Mouse (Mus musculus) cortical plate, adult 2 months (tissue): Measurements from ENCODE around the gene Prkch. TPM values are rescaled to one million over a fixed set of nuclear protein-coding genes. Genes with fewer than 3 reads are reported as not detected.

Source experiments
- H3K27ac ChIP-seq: fragments of 200-500 bp; 2 replicates; pipeline ENCODE4 v1.5.1; 2012; ENCODE audit warnings: low read length, control low read depth, inconsistent platforms; ENCODE audit not compliant: insufficient read depth
- H3K4me1 ChIP-seq: fragments of 200-500 bp; 2 replicates; pipeline ENCODE4 v1.6.1; 2011; ENCODE audit warnings: low read length; ENCODE audit not compliant: control insufficient read depth, insufficient read depth
- H3K4me3 ChIP-seq: fragments of 200-500 bp; 2 replicates; pipeline ENCODE4 v1.5.1; 2011; ENCODE audit warnings: mild to moderate bottlenecking, low read length, control low read depth; ENCODE audit not compliant: insufficient read depth
- CTCF ChIP-seq: fragments of 200-500 bp; IDR thresholded peaks from 2 replicates; pipeline ENCODE4 v1.5.1; 2011; ENCODE audit warnings: mild to moderate bottlenecking, control low read depth, low read length; ENCODE audit not compliant: insufficient read depth; ENCODE audit errors: extremely low read depth
- POLR2A ChIP-seq: fragments of 200-500 bp; IDR thresholded peaks from 2 replicates; pipeline ENCODE4 v1.6.1; 2011; ENCODE audit warnings: mild to moderate bottlenecking, low read length, control low read depth; ENCODE audit not compliant: insufficient read depth; ENCODE audit errors: extremely low read depth
- polyA plus RNA-seq: library from polyadenylated mRNA; depleted of rRNA; stranded (reverse); fragments of >200 nt; gene quantifications from 2 replicates; pipeline ENCODE4 v1.2.3, GENCODE M21; 2012

Gene Prkch
- polyA plus RNA-seq, 1 experiment: 5.3 TPM

DNA sequence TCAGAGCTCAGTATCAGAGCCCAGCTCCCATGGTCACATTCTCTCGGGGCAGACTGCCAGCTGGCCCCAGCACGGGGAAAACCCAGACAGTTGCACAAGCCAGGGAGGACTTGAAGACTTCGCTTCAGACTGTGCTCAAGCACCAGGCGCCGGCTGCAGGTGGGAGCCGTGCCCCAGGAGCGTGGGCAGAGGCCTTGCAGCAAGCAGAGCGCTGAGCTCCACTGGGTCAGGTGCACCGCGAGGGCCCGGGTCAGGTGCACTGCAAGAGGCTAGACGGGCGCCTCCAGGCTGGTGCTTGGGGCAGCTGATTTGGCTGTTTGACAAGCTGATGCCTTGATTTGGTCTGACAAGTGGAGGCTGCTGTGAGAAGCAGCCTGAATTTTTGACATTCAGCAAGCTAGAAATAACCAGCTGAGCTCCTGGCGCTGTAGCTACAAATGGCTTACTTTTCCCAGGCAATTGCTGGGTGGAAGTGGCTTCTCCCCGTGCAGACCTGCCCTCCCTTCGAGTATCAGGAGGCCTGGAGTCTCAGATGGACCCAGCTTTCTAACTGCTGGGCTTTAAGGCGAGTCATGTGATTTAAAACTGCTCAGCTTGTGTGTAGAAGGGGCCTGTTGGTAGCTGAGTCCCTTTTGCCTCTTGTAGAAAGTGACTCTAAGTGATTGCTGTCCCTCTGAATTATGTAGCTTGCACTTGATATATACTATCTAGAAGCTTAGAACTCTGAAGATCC, 209.7 kb downstream of the Prkch start:
- H3K4me1 ChIP-seq: peaks cover 4% of the 10 kb centered on the region
- H3K27ac ChIP-seq: no peak overlapping the region
- TF ChIP-seq CTCF: no peak
- TF ChIP-seq POLR2A: no peak
- no peak overlapping the region for H3K4me3 ChIP-seq

- H3K4me3 ChIP-seq: no peak overlapping the region
- H3K4me1 ChIP-seq: no peaks in the 10 kb centered on the region
- H3K27ac ChIP-seq: no peak overlapping the region
- TF ChIP-seq CTCF: no peak
- no peak for TF ChIP-seq POLR2A
These were observed 215.1 kb downstream of the Prkch start for GRCm38 (mm10) chr12:73799671-73800070.

DNA sequence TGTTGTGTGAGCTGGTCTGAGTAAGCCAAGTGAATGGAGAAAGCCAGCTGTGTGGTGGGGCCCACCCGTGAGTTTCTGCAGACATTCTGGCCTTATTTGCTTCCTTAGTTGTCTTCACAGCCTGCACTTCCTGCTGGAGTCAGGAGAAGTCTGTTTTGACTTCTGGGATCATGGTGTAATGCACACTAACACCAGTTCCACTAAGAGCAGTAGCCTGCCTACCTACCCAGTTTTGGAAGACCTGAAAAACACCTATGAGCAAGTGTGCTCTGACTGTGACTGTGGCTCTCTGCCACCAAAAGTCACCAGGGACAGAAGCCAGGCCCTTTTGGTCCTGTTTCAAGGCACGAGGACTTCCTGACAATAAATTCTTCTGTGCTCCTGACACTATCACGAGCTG, 216.3 kb downstream of the Prkch start:
- TF ChIP-seq POLR2A: no peak
- no peak for TF ChIP-seq CTCF
- no peaks in the 10 kb centered on the region for H3K4me1 ChIP-seq
- no peak overlapping the region for H3K4me3 ChIP-seq
- no peak overlapping the region for H3K27ac ChIP-seq

GRCm38 (mm10) chr12:73801845-73802244, 217.2 kb downstream of the Prkch start:
- H3K4me3 ChIP-seq: no peak overlapping the region
- H3K27ac ChIP-seq: no peak overlapping the region
- H3K4me1 ChIP-seq: no peaks in the 10 kb centered on the region
- no peak for TF ChIP-seq CTCF
- no peak for TF ChIP-seq POLR2A

DNA sequence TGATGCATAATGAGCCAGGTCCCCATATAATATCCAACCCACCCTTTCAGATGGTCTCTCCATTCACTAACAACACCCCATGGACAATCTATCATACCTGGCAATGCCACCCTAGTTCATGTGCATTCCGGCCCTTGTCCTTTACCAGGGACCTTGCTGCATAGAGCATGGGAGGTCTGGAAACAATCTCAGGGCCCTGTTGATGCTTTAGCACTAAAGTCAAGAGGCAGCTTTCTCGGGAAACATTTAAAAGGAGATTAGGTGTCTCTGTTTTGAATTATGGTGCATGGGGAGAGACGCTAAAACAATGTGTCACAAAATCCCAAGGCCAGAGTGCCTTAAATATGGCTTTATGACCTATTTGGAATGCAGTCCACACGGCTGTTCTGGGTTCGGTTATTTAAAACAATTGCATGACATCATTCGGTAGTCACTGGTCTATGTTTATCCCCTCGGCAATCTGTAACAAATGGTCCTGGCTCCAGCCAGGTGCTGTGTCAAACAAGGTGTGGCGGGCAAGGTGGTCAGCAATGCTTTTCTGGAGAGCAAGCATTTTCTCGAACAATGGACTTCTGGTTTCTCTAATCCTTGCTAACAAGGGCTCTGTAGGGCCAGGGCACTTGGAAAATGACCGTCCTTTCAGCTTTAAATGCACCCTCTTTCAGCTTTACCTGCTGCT, 217.9 kb downstream of the Prkch start:
- Histone ChIP-seq H3K4me3 (no peak overlapping the region), H3K27ac (no peak overlapping the region), H3K4me1 (no peaks in the 10 kb centered on the region)
- TF ChIP-seq POLR2A: no peak
- TF ChIP-seq CTCF: no peak

DNA sequence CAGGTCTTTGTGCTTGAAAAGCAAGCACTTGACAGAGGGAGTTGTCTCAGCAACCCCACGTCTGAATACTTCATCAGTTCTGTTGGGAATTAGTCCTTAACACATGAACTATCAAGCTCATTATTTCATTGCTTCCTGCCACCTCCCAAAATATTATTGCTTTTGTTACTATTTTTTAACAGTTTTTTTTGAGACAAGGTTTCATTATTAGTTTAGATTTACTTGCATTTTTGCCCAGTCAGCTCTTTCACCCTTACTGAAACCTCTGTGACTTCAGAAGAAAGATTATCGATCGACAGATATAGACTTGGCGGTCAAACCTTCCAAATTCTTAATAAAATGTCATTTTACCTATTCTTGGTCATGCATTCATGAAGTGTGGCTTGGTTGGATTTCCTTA, 219.3 kb downstream of the Prkch start:
- no peak overlapping the region for H3K4me3 ChIP-seq
- no peak overlapping the region for H3K27ac ChIP-seq
- H3K4me1 ChIP-seq: no peaks in the 10 kb centered on the region
- TF ChIP-seq POLR2A (no peak), CTCF (no peak)

- TF ChIP-seq POLR2A (no peak), CTCF (no peak)
- Histone ChIP-seq H3K27ac (no peak overlapping the region), H3K4me3 (no peak overlapping the region), H3K4me1 (no peaks in the 10 kb centered on the region)
These were observed 220.9 kb downstream of the Prkch start for GRCm38 (mm10) chr12:73805541-73805940.

DNA sequence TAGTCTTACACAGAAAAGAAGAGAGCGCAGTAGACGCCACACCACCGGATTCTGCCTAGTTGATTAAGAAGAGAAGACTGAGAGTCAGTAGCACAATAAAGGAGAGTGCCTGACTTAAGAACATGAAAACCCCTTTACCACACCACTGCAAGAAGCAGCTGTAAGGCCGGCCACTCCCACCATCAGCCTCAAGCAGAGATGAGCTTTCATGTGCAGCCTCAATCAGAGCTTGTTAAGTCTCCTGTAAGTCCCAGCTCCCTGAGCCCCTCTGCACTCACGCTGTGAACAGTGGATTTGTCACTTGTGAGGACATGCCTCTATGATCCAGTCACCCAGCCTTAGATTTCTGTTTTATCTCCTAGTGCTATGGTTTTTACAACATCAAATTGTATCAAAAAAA, 221.4 kb downstream of the Prkch start:
- H3K4me3 ChIP-seq: no peak overlapping the region
- TF ChIP-seq POLR2A (no peak), CTCF (no peak)
- H3K27ac ChIP-seq: no peak overlapping the region
- H3K4me1 ChIP-seq: no peaks in the 10 kb centered on the region

DNA sequence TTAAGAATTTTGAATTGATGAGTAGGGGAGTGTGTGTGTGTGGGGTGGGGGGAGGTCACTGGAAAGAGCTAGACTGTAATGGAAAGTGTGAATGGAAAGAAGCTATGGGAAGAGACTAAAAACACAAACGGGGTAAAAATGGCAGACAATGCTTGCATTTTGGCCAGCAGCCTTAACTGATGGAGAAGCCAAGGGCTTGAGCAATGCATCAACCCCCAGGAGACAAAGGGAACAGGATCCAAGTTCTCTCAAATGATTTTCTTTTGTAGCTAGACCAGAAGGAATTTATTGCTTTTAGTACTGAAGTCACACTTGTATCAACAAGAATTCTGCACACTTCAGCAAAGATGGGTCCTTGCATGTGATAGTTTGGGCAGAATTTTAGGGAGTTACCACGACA, 222.6 kb downstream of the Prkch start:
- Histone ChIP-seq H3K4me1 (no peaks in the 10 kb centered on the region), H3K27ac (no peak overlapping the region), H3K4me3 (no peak overlapping the region)
- TF ChIP-seq POLR2A (no peak), CTCF (no peak)
